Mouse (Mus musculus): ENCODE measurements around the gene Larp4. TPM values are rescaled to one million over a fixed set of nuclear protein-coding genes. Genes with fewer than 3 reads are reported as not detected.

The Larp4 gene
- polyA plus RNA-seq, 1 experiment from 2014 or later = 38.6 TPM

DNA sequence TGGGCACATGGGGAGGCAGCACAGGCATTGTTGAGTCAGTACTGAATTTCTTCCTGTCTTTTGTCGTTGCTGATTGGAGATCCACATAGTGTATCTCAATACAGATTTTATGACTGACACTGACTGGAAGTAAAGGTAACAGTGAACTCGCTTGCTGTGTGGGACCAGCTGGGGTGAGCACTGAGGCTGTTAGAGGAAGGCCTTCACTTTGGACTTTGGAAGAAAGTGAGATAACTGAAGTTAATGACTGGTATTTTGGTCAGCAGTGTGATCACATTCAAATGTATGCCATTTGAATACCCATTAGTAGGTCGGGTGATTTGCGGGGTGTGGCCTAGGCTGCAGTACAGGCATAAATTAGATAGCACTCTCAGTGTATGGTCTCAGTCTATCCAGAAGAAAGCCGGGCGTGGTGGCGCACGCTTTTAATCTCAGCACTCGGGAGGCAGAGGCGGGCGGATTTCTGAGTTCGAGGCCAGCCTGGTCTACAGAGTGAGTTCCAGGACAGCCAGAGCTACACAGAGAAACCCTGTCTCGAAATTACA, 93.4 kb downstream of the Larp4 start:
- no peak overlapping the region for H3K4me3 ChIP-seq (replicated peaks)
- no peak overlapping the region for H3K9ac ChIP-seq
- no peaks in the 10 kb centered on the region for H3K36me3 ChIP-seq
- no peaks in the 10 kb centered on the region for H3K9me3 ChIP-seq (replicated peaks)
- WGBS = 93% methylated on average over 13 of the region's 13 CpGs
- ATAC-seq (replicated peaks; ENCODE audit: low FRiP score) = no peak
- no peak overlapping the region for H3K27ac ChIP-seq
- peaks cover 28% of the 10 kb centered on the region for H3K4me1 ChIP-seq
- H3K4me2 ChIP-seq = no peak overlapping the region
- no peaks in the 10 kb centered on the region for H3K27me3 ChIP-seq

Other genes starting within 250 kb of the Larp4 start
- 184 and 185 TPM in 2 replicates for gene Cox14, start 244.4 kb upstream of the Larp4 start, polyA plus RNA-seq (2015; fragmentation: Nextera tagmentation; extraction: Ambion mirVana)
- gene Cers5, start 197.2 kb upstream of the Larp4 start, polyA plus RNA-seq (2015; fragmentation: Nextera tagmentation; extraction: Ambion mirVana) = 79.9 and 81.6 TPM in 2 replicates
- 51.5 and 55.2 TPM in 2 replicates for gene Lima1, start 94.6 kb upstream of the Larp4 start, polyA plus RNA-seq (2015; fragmentation: Nextera tagmentation; extraction: Ambion mirVana)
- gene Fam186a, start 3.0 kb upstream of the Larp4 start, polyA plus RNA-seq (2015; fragmentation: Nextera tagmentation; extraction: Ambion mirVana) = not detected in 2 replicates
- 10.4 and 11.6 TPM in 2 replicates for gene Dip2b, start 68.6 kb downstream of the Larp4 start, polyA plus RNA-seq (2015; fragmentation: Nextera tagmentation; extraction: Ambion mirVana)